Mouse (Mus musculus) neural tube, embryonic 10.5 days (tissue): ENCODE data around the gene Glmn.
A peak's percentile ranks its signal among the peaks of the same experiment; 100 is the strongest.

ENCODE experiments used
- DNase-seq: peaks from one replicate; pipeline ENCODE4 v3.0.0-alpha.2; 2017; ENCODE audit warnings: low spot score; ENCODE audit errors: extremely low spot score

The Glmn gene

DNA sequence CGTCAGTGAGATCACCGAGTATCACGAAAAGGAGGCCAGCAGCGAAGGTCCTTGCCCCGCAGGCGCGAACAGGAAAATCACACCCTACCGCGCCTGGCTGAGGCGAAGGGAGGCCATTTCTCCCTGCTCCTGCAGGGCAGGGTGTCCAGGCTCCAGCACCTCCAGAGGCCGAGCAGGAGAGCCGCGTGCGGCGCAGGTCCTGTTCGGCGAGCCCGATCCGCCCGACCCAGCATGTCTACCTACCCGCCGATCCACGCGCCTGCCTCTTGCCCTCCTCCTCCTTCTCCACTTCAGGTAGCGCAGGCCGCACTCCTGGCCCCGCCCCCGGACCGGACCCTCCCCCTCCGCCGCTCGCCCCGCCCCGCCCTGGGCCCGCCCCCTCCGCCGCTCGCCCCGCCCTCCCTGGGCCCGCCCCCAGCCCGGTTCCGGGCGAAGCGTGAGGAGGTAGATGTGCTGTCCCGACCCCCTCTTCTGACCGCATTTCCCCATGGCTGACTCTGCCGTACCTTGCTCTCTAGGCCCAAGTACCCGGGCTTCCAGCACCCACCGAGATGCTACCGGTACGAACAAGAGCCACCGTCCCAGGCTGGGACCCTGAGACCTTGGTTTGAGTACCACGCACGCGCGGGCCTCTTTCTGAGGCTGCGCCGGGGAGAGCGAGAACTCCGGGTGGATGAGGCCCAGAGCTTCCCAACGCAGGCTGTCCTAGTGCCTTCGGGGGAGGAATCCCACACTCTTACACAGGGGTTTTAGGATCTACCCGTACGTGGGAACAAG is at the start of gene Glmn, which contains the start of gene Rpap2:
TSS of gene Glmn (minus strand) at position 588 of the 777 bp plus-strand sequence.
TSS of gene Rpap2 (plus strand) at position 73 of the 777 bp plus-strand sequence.
- DNase-seq, result peak; percentile 92

GRCm38 (mm10) chr5:107645935-107646334 is 48.2 kb upstream of the Glmn start:
- no peak for DNase-seq

GRCm38 (mm10) chr5:107644595-107644994 is 46.9 kb upstream of the Glmn start:
- no peak for DNase-seq

DNA sequence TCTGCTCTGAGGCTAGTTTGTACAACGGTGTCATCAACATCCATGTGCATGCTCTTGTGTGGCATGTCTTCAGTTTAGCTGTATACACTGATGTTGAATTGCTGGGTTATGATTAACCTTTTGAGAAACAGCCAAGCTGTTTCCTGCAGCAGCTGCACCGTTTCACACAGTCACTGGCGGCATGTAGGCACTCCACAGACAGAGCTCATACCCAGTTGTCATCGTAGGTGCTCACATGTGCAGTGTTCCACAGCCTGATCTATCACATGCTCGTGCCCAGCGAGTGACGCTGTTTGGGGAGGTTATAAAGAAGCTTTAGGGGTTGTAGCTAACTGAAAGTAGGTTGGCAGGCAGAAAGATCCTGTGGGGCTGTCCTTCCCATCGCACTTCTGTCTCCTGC is 40.7 kb upstream of the Glmn start:
- no peak for DNase-seq

DNA sequence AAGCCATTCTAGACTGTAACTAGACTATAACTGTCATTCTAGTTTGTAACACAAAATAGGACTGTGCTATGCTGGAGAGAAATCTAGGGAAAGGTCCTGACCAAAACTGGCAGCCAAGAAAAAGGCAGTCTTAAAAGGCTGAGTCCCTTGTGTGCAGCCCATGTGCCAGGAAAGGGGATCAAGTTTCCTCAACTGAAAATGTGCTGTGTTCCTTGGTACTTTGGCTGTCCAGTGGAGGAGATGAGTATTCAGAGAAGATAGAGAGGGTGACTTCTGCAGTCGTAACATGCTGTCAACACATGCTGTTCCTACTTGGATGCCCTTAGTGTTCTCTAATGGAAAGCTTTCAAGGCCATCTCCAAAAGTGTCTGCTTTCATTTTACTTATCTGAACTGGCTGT is 39.4 kb upstream of the Glmn start:
- no peak for DNase-seq

DNA sequence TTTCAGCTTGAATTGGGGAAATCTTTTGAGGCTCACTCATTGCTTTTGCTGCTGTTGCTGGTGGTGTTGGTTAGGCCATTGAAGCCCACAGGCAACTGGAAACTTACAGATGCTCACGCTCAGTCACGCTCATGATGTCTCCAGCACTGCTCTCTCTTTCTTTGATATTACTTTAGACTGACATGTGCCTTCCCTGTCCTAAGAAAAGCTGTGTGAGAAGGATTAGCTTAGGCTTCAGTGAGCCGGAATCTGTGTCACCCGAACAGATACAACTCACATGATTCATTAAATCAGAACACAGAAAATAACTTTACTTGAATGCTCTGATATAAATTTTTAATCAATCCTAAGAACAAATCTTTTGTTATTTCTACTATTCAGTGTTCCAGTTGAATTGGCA is 36.0 kb upstream of the Glmn start:
- no peak for DNase-seq

GRCm38 (mm10) chr5:107621327-107621726 is 23.6 kb upstream of the Glmn start:
- no peak for DNase-seq

GRCm38 (mm10) chr5:107617986-107618385 is 20.3 kb upstream of the Glmn start:
- DNase-seq, result no peak

GRCm38 (mm10) chr5:107611224-107611623 is 13.5 kb upstream of the Glmn start:
- peak; percentile 55 for DNase-seq

DNA sequence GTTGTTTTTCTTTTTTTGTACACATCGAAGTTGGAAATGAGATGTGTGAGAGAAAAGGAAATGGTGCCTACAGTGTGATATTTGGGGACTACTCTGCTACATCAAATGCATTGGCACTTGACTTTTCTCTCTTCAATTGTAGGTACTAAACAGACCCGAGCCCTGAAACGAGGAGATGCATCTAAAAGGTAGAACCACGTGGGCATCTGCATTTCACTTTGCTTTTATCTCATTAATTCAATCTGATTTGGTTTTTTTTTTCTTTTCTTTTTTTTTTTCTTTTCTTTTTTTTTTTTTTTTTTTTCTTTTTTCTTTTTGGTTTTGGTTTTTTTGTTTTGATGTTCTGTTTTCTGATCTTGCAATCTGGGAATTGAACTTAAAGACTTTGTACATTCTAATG is 692 bp upstream of the Glmn start:
- DNase-seq, result no peak

DNA sequence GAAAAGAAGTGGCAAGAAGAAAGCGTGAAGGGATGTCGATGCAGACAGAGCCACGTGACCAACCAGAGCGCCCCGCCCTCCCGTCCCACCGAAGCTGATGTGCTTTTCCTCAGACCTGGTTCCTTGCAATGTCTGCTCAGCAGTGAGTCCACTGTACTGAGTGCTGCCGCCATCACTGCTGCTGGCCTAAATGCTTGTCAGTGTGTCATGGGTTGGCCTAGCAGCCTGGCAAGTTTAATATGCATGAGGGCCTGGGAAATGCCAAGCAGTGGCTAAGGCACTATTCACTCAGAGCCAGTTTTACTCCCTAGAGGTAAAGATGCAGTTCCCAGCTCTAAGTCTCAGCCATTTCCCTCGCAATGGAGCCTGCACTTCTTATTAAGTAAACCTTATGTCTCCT is 28.5 kb downstream of the Glmn start:
- no peak for DNase-seq

- DNase-seq, result no peak
Observed at GRCm38 (mm10) chr5:107556969-107557368, 40.7 kb downstream of the Glmn start.

GRCm38 (mm10) chr5:107554336-107554735 is 43.4 kb downstream of the Glmn start:
- no peak for DNase-seq

DNA sequence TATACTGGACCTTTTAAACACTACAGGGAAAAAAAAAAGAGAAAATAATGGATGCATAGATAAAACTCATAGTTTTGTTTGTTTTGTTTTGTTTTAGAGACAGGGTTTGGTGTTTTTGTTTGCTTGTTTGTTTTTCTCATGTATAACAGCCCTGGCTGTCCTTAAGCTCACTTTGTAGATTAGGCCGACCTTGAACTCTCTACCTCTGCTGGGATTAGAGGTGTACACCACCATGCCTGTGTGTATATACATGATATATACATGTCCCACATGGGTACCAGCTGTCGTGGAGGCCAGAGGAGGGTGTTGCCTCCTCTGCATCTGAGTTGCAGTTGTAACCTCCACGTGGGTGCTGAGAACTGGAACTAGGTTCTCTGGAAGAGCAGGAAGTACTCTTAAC is 49.2 kb downstream of the Glmn start:
- no peak for DNase-seq

DNA sequence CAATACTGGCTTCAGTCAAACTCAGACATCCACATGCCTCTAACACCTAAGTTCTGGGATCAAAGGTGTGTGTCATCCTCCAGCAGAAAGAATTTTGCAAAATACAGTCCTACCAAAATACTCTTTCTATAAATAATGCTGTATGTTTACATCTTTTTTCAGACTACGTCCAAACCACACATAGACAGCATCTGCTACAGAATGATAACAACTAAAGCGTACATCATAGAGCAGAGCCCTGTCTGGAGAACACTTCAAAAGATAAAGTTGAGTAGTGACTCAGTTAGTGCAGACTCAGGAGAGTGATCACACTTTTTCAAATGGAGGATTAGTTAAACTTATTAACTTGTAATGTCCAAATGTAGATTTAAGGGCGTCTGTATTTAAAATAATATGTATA is 49.7 kb downstream of the Glmn start:
- no peak for DNase-seq

DNA sequence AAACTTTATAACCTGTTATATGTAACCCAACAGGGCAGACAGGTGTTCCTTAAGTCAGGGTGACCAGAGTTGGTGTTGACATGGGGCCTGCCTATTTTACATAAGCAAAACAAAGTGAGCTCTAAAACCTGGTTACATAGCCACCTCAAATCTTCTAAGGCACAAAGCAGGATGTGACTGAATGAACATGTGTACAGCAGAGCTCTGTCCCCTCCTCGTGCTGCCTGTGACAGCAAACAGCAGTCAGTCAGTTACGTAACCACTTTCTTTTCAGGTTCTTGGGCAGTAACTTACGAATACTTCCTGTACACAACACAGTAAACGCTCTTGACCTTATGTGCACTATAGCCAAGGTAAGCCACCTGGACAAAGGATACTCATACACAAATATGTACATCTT is 51.8 kb downstream of the Glmn start:
- no peak for DNase-seq

- DNase-seq, result no peak
Observed at GRCm38 (mm10) chr5:107541696-107542095, 56.0 kb downstream of the Glmn start.

DNA sequence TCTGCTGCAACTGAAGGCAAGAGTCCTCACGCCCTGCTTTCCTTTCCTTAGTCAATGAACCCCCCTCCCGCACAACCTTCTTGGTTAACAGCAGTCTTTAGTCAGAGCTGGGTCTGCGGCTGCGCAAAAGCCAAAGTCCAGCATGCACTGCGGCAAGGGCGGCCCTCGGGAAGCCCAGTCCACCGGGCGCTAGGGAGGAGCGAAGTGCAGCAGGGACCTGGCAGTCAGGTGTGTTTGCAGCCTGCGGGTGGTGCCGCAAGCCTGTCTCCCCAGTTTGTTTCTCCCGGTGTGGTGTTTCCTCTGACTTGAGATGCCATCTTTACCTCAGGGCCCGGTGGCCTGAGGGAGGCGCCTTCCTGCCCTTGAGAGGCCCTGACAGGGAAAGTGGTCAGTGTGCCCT is 63.1 kb downstream of the Glmn start, which contains the start of gene 1700028K03Rik:
TSS of gene 1700028K03Rik (plus strand) at position 129 of the 400 bp plus-strand sequence.
- DNase-seq, result no peak

- DNase-seq, result no peak
Observed at GRCm38 (mm10) chr5:107533590-107533989, 64.1 kb downstream of the Glmn start.

DNA sequence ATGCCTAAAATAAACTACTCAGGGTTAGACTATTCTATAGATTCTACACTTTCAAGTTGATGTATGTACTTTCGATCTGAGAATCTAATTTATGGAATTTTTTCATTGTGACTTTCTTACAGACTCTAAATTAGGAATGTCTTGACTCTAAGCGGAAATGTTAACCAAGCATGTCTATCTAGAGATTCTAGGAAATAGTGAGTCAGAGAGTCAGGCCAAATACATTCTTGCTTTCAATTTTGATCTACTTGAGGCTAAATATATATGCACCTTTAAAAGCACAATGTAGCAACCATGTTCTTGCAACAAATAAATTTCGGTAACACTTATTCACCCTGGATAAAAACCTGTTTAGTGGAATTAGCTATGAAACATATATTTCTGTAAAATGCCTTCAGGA is 68.8 kb downstream of the Glmn start:
- DNase-seq, result no peak

DNA sequence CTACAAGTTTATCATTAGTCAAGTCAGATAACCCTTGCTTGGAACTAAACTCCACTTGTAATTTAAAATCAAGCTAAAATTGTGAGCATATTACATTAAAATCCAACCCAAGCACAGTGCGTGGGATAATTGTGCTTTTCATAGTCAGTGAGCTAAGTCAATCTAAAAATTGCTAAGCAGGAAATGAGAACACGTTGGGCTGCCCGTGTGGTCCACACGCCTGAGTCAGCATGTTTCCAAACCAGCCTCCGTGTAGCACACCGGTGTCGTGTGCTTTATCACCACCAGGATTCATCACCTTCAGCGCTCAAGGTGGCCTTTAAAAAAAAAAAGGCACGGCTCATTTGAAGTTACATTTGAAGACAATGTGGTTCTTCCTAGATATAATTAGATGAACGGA is 73.4 kb downstream of the Glmn start:
- no peak for DNase-seq

DNA sequence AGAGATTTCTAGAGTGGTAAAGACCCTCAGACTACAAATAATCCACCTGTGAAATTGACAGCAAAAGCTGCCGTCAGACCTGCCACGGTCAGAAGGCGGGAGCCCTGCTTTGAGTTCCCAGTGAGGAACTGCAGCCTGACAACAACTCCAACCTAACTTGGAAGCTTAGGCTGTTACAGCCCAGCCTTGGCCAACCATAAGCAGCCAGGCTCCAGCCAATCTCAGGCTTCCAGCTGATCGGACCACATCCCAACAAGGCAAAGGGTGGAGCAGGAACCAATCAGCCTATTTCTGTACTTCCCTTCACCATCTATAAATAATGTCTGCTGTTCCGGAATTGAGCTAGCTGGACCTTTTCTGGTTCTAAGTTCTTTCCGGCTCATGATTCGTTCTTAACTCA is 75.8 kb downstream of the Glmn start:
- DNase-seq, result no peak

- no peak for DNase-seq
Observed at GRCm38 (mm10) chr5:107521386-107521785, 76.3 kb downstream of the Glmn start.
